Mouse (Mus musculus) gastrocnemius, postnatal 4 days (tissue): Measurements from ENCODE around the gene Nat8f5. TPM values are rescaled to one million over a fixed set of nuclear protein-coding genes. Genes with fewer than 3 reads are reported as not detected.
A peak's percentile ranks its signal among the peaks of the same experiment; 100 is the strongest.
"Not testable (repeated sequence)": the region's sequence is repeated elsewhere in the genome, so short reads cannot be mapped to it uniquely, and the experiment has no call there.

Source experiments
- DNase-seq, 2 experiments: peaks; one replicate each; pipeline ENCODE4 v3.0.0; 2021 to 2022; ENCODE audit warnings: low spot score in 2 of 2, mixed read lengths in 2 of 2
- long read RNA-seq, 2 experiments: library from polyadenylated mRNA; stranded (forward); transcript quantifications; one replicate each; pipeline ENCODE4 v2.0.0; 2021
- total RNA-seq, 2 experiments: library from RNA; stranded (reverse); gene quantifications; 2 replicates each; pipeline ENCODE4 v1.2.3; 2021

Gene Nat8f5
- not detected for total RNA-seq
- long read RNA-seq, experiment 1 = 0 reads
- long read RNA-seq, experiment 2 = 0 reads

DNA sequence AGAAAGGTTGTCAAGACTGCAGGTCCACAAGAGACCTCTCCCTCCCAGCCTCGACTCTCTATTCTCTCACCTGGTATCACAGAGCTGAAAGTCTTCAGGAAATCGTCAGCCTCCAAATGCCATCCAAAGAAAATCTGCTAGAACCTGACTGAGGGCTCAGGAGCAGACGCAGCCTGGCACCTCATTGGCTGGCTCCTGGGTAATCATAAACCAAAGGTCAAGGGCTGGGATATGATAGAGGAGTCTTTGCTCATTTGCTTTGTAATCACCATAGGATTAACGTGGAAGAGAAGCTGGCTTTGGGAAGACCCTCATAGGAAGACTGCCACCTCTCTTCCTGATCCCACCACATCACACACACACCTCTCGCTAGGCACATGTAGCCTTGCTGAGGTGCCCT is at the start of gene Nat8f5, which contains the start of gene Nat8f6:
Nat8f5 (minus strand) TSS at position 136 of the 400 bp plus-strand sequence.
Nat8f6 (minus strand) TSS at position 118 of the 400 bp plus-strand sequence.
- no peak for DNase-seq

GRCm38 (mm10) chr6:85869006-85869405 is 48.2 kb upstream of the Nat8f5 start, which contains the start of gene Nat8f2:
Nat8f2 (minus strand) TSS chr6:85869158.
- DNase-seq = not testable (repeated sequence)

GRCm38 (mm10) chr6:85867726-85868690 is 47.2 kb upstream of the Nat8f5 start:
- no peak for DNase-seq

- DNase-seq = not testable (repeated sequence)
Observed at GRCm38 (mm10) chr6:85866995-85867394, 46.2 kb upstream of the Nat8f5 start.

GRCm38 (mm10) chr6:85866166-85866565 is 45.4 kb upstream of the Nat8f5 start:
- DNase-seq = not testable (repeated sequence)

DNA sequence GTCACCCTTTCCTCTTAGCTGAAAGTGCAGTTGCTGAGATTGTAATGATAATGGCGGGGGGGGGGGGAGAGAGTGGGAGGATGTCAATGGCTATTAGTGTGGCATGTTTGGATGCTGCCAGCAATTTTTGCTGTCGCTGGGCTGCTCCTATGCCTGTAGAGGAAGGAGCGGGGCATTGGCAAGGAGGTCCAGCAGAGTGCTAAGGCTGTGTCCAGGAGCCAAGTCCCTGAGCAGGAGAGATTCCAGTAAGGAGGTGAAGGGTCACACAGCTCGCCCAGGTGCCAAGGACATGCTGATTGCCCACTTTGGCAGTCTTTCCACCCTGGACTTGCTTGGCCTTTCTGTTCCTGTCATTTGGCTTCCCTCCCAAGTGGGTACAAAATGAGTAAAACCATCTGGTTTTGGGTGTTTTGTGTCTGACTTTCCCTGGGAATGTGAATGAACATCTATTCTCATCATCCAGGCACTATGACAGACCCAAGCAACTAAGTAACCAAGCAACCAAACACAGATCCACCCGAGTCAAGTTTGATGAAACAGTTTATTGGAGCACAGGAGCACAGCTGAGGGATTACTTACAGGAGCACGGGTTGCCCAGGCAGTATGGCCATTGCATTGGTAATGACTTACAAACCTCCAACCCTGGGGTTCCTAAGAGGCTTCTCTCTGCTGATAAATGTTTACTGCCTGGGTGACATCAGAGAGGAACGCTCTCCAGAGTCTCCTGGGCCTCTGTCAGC is 44.3 kb upstream of the Nat8f5 start:
- not testable (repeated sequence) for DNase-seq

DNA sequence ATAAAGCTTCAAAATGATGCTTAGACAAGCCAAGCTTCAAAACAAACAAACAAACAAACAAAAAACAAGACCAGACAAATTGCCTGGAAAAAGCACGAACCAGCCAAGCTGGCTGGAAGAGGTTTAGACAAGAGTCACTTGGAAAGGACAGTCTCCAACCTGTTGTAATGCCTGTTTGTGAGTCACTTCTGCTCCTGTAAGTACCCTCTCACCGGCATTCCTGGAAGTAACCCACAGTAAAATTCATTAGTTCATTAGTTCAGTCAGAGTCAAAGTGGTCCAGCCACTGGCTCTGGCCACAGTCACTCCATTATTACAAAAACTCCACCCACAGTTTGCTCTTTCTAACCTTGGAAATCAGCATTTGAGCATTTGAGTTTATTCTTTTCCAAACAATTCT is 43.1 kb upstream of the Nat8f5 start:
- DNase-seq = no peak

DNA sequence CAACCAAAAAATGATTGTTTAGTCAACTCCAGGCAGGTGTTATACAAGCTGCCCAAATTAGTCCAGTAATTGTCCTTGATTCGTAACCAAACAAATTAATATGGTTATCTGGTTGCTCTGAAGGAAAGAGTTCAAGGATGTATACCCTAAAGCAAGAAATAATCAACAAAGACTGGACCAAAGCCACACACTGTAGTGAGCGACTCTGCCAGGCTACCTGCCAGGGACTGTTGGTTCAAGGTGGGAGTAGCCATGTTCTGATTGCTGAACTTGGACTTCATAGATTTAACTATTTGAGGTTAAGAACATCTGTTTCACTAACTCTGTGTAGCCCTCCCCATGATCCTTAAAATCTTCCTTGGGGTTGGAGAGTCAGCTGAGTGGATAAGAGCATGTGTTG is 42.4 kb upstream of the Nat8f5 start:
- no peak for DNase-seq

DNA sequence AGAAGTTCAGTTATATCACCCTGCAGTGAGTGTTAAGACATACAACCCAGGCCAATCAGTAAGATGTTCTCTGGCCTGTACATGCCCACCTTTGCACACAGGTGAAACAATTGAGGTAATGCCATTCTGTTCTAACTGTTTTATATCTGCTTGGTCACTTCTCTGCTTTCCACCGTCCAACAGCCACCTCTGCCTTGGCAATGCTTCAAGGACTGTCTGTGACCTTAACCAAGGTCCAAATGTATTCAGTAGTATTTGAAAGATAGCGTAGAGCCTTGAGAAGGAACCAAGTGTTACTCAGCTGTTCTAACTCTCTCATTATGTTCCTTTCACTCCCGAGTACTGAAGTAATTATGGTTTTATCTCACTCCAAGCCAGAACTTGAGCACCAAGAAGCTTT is 41.8 kb upstream of the Nat8f5 start:
- DNase-seq = no peak

GRCm38 (mm10) chr6:85861247-85861646 is 40.5 kb upstream of the Nat8f5 start:
- DNase-seq = no peak

DNA sequence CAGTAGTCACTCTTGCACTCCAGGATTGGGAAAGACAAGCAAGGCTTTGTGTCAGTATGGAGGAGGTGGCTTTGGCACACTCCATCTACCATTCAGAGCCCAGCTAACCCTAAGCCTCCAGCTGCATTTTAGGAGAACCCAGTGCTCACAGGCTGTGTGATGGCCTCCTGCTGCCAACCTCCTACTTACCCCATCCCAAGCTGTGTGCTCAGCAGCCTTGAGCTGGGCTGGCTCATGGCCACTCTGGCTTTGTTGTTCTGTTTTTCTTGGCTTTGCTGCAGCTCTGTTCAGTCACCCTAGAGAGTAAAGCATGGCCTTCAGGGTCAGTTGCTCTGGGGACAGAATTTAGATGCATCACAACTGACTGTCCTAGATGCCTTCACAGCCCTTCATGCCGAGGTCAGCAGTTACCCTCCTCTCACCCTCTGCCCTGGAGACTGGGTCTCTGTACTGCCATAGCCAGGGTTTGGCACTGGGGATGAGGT is 35.5 kb upstream of the Nat8f5 start:
- DNase-seq = no peak

GRCm38 (mm10) chr6:85853481-85853880 is 32.7 kb upstream of the Nat8f5 start:
- no peak for DNase-seq

GRCm38 (mm10) chr6:85851062-85851773 is 30.4 kb upstream of the Nat8f5 start:
- DNase-seq = no peak

DNA sequence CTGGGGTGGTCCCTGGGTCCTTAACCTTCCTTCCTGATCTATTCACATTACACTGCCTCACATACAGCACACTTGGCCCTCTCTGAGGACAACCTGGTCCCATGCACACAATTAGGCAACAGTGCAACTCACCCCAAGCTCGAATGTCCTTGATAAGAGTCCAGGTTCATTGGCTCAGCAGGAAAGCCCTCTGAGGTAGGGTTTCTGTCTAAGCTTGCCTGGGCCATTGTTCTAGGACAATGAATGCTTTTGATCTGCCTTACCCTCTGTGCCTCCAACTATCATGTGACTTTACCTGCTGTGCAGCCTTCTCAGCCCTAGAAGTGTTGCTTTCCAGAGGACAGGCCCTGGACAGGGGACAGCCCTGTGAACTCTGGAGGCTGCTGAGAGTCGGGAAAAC is 28.5 kb upstream of the Nat8f5 start:
- no peak for DNase-seq

DNA sequence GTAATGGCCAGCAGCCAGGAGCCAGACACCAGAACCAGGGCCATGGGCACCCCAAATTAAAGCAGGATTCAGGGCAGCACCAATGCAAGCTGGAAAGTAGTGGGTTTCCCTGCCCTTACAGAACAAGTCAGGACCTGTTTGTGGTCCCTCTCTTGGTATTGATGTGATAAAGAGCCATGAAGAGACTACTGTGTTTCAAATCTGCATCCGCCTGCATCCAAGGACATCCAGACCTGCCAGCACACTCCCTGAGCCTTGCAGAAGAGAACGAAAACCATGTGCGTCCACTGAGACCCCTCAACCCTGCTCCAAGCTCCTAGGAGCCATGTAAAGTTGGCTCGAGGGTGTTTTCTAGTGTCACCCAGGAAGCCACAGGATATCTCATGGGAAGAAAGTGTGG is 27.4 kb upstream of the Nat8f5 start:
- DNase-seq = no peak

DNA sequence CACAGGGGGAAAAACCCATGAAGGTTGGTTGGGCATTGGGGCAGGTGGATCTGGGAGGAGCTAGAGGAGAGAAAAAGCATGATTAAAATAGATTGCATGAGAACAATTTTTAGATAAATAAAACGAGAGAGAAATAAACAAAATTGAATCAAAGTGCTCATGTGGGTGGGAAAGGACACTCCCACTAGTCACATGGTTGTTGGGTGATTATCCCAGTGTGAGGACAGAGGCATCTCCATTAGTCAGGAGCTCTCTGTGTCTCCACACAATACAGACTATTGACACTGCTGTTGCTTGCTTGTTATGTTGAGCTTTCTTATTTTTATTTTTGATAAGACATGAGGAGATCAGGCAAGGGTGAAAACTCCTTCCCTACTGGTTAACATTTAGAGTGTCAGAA is 26.1 kb upstream of the Nat8f5 start:
- no peak for DNase-seq

DNA sequence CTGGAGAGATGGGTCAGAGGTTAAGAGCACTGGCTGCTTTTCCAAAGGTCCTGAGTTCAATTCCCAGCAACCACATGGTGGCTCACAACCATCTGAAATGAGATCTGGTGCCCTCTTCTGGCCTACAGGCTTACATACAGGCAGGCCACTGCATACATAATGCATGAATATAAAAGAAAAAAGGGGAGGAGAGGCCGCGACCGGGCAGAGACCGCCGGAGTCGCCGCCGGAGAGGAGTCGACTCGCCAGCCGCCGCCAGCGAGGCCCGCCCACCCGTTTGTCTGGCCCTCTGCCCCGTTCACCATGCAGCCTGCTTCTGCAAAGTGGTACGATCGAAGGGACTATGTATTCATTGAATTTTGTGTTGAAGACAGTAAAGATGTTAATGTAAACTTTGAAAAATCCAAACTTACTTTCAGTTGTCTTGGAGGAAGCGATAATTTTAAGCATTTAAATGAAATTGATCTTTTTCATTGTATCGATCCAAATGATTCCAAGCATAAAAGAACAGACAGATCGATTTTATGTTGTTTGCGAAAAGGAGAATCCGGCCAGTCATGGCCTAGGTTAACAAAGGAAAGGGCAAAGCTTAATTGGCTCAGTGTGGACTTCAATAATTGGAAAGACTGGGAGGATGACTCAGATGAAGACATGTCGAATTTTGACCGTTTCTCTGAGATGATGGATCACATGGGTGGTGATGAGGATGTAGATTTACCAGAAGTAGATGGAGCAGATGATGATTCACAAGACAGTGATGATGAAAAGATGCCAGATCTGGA is 23.1 kb upstream of the Nat8f5 start:
- DNase-seq = not testable (repeated sequence)

GRCm38 (mm10) chr6:85839982-85840381 is 19.2 kb upstream of the Nat8f5 start:
- no peak for DNase-seq

- DNase-seq = no peak
Observed at GRCm38 (mm10) chr6:85838674-85839073, 17.9 kb upstream of the Nat8f5 start.

DNA sequence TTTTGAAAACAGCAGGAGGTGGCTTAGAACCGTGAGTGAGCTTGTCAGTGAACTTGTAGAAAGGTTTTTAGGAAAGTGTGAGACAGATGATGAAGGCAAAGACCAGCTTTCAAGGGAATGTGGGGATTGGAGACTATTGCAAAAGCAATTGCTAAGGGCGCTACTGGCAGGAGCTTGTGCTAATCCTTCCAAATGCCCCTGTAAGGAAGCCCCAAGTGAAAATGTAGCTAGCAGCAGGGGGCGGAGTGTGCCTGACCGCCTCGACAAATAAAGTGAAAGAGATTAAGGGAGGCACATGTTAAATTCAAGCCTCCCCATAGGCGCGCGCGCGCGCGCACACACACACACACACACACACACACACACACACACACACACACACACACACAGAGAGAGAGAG is 16.5 kb upstream of the Nat8f5 start:
- peak in 1 of 2 experiments; percentile 16 for DNase-seq
